In genomic region chr8:120889189-120889588, GRCm38 (mm10) we compare ENCODE assay signal across 16 mouse cellular contexts.
"Had no signal": no experiment of that assay in that cellular context is flagged by ENCODE, and none has a peak within 500 bp of the region (broad histone marks: within the 10 kb centered on the region; RNA-seq: fewer than 3 reads in every experiment).

No protein-coding gene starts in this region.

- H3K36me3 ChIP-seq: limb, embryonic 13.5 days; midbrain, embryonic 12.5 days; neural tube, embryonic 13.5 days; stomach, embryonic 15.5 days had no signal

- H3K4me3 ChIP-seq: limb, embryonic 13.5 days; megakaryocyte, embryonic 14.5 days; midbrain, embryonic 12.5 days; myocyte; neural tube, embryonic 13.5 days; stomach, embryonic 15.5 days had no signal

- H3K9ac ChIP-seq: limb, embryonic 13.5 days; liver, embryonic 14.5 days; midbrain, embryonic 12.5 days; neural tube, embryonic 13.5 days; stomach, embryonic 15.5 days had no signal

- DNase-seq: kidney, adult 8-10 months; kidney, postnatal 25 days; layer of hippocampus, adult 9-11 months; layer of hippocampus, postnatal 36 days; retina, postnatal 1 day; right cerebral cortex, postnatal 4 days; spleen, adult 18-20 months; thymus, adult 2 months had no signal

- ATAC-seq: intestine, postnatal 0 days had no signal

- H3K9me3 ChIP-seq: limb, embryonic 13.5 days; megakaryocyte, embryonic 14.5 days; midbrain, embryonic 12.5 days; neural tube, embryonic 13.5 days; stomach, embryonic 15.5 days had no signal

- H3K27ac ChIP-seq: limb, embryonic 13.5 days; liver, embryonic 14.5 days; midbrain, embryonic 12.5 days; neural tube, embryonic 13.5 days; stomach, embryonic 15.5 days had no signal

- H3K4me2 ChIP-seq: neural tube, embryonic 13.5 days; stomach, embryonic 15.5 days had no signal
